Mouse (Mus musculus) lung, postnatal 25 days (tissue): ENCODE results near the gene Gm43064.
"Not testable (repeated sequence)": the region's sequence is repeated elsewhere in the genome, so short reads cannot be mapped to it uniquely, and the experiment has no call there.

Source experiments
- DNase-seq: peaks from one replicate; pipeline ENCODE4 v3.0.0; 2022; ENCODE audit warnings: low spot score

Gm43064 gene

DNA sequence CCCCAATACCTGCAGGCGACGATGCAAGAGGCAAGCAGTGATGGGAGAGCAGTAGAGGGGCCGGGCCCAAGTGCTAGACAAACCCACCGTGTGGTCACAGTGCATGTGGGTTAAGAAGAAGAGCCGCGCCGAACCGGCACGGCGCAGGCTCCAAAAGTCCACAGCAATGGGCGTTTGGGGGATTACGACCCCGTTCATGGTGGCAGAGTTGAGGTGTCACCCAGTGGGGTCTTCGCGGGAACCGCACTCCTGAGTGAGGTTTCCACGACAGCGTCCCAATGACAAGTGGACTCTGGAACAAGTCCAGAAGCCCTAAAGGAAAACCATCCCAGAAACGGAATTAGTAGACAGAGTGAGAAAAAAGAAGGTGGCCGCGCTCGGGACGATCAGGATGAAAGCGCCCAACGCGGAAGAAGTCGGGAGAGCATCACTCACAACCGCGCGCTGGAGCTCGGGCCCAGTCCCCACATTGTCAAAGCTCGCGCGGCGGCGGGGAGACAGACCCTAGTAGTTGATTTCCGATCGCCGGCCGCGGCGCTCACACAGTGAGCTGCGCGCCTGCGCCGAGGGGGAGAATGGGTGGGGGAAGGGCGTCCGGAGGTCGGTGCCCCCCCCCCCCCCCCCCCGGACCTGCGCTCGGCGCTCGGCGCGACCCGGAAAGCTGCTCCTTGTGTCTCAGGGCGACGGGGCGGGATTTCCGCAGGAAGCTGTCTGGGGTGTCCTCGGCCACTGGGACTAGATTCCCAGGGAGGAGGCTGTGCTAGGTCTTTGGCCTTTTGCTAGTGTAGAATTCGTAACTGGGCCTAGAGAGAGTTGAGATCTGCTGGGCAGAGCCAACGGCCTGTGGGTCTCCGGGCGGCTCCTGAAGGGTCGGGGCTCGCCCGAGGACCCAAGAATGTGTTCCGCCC, at the start of gene Gm43064, which contains the start of the genes Dclre1b and Ap4b1:
TSS of gene Gm43064 (plus strand) at position 683 of the 908 bp plus-strand sequence.
TSS of gene Dclre1b (minus strand) at position 554 of the 908 bp plus-strand sequence.
TSS of gene Ap4b1 (plus strand) at position 630 of the 908 bp plus-strand sequence.
- peak; percentile 91 for DNase-seq

- no peak for DNase-seq
Measured at GRCm38 (mm10) chr3:103766789-103767188, 42.6 kb upstream of the Gm43064 start.

DNA sequence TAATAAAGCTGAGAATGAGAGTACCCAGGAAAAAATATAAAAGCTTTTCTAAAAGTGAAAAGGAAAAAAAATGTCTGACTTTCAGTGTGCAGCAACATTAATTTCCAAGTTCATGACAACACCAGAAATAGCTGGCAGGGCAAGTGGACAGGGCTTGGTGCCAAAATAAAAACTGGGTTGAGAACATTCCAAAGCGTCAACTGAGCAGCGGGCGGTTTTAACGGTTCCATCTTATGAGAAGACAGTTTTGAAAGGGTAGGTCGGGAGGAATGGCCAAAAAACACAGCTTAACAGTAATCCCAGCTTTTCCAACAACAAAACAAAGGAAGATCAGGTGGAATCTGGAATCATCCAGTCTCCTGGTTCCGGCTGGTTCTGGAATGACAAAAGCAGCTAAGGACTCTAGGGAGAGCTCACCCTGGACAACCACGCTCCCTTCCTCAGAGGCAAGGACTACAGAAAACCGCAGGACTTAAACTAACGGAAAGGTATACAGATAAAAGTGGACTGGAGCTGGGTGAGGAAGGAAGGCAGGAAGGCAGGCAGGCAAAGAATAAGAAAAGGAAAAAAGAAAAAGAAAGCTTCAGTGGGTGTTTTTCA, 37.7 kb upstream of the Gm43064 start:
- peak; percentile 86 for DNase-seq

GRCm38 (mm10) chr3:103772846-103773245, 36.5 kb upstream of the Gm43064 start:
- DNase-seq, result no peak

GRCm38 (mm10) chr3:103773508-103773907, 35.9 kb upstream of the Gm43064 start:
- no peak for DNase-seq

GRCm38 (mm10) chr3:103774009-103774408, 35.4 kb upstream of the Gm43064 start:
- no peak for DNase-seq

GRCm38 (mm10) chr3:103777940-103778339, 31.4 kb upstream of the Gm43064 start:
- no peak for DNase-seq

- DNase-seq, result no peak
Measured at GRCm38 (mm10) chr3:103778660-103779059, 30.7 kb upstream of the Gm43064 start.

GRCm38 (mm10) chr3:103779183-103779582, 30.2 kb upstream of the Gm43064 start:
- DNase-seq, result no peak

DNA sequence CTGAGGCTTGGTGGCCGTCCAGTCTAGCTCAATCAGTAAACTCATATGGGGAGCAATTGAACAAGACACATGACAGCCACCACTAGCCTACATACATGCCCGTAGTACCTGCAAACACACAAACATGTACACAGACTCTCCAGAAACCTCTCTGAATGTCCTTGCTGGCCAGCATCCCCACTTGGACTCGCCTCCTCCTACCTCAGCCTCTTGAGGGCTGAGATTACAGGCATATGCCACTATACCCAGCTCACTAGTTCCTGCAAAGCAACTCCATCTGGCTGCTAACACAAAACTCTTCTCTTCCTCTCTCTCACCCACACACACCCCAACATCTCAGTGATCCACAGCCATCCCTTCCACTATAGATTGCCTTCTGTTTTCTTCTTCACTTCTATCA, 29.1 kb upstream of the Gm43064 start:
- DNase-seq, result no peak

GRCm38 (mm10) chr3:103780777-103781176, 28.6 kb upstream of the Gm43064 start:
- DNase-seq, result no peak

- no peak for DNase-seq
Measured at GRCm38 (mm10) chr3:103782844-103783609, 26.3 kb upstream of the Gm43064 start.

- DNase-seq, result peak; percentile 78
Measured at GRCm38 (mm10) chr3:103787225-103787624, 22.1 kb upstream of the Gm43064 start.

DNA sequence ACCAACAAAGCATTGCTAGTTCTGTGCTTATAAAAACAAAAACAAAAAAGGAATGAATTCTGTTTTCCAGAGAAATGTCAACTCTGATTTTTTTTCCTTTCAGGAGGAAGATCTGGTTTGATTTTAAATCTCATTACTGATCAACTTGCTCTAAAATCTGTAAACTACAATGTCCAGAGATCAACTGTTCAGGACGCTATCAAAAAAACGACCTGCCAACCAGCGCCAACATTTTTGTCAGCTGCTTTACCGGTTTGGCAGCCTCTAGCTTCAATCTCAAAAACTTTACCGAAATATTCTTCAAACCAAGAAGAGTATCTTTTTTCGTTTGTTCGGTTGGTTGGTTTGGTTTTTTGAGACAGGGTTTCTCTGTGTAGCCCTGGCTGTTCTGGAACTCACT, 20.3 kb upstream of the Gm43064 start:
- DNase-seq, result no peak

DNA sequence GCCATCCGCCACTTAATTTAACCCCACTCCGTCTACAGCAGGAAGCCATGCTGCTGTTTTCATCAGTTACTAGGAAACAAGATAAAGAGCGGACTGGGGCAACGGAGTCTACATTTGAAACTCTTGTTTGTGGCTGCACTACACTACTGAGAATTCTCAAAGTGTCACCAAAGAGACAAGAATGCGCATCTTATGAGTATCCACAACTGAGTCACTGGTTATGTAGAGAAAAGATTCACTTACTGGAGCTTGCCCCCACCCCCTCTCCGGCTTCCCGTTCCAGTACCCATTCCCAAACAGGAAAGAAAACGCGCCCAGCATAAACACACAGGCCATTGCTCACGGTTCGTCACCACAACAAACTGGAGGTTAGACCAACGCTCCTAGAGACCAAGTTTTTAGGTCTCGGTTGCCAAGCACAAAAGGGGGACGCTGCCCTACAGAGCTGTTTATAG, 19.5 kb upstream of the Gm43064 start:
- DNase-seq, result peak; percentile 80

DNA sequence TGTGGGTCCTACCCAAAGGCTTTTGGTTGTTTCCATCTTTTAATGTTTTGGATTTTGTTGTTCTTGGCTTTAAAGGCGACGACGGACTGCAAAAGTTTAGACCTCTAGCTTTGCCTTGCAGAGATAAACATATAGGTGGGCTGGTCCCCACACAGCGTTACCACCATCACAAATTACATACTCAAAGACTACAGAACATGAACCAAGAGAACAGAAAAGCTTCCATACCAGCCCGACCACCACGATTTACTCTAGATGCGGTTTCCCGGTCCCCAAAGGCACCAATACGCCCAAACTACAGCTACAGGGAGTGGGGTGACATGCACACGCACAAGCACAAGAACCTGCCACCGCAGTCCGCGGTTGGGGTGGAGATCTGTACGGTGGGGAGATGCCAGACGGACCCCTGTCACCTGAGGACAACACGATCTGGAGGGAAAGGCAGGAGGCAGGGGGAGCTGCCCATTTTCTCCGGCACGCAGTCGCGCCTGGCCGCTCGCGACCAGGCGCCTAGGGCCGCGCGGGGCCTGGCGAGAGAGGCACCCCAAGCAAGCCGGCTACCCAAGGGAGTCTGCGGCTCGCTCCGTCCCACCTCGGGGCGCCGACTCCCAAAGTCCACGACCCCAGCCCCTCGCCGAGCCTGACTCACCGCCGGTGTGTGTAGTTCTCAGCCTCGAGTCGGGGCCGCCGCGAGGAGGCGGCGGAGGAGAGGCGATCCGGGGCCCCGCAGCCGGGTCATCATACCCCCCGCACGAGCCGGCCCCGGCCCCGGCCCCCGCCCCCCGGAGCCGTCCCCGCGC, 18.8 kb upstream of the Gm43064 start:
- no peak for DNase-seq

- DNase-seq, result peak; percentile 96
Measured at GRCm38 (mm10) chr3:103791230-103792110, 17.9 kb upstream of the Gm43064 start, which contains the start of gene Hipk1. Gene Hipk1 (minus strand): TSS chr3:103791563.

- not testable (repeated sequence) for DNase-seq
Measured at GRCm38 (mm10) chr3:103792111-103792406, 17.3 kb upstream of the Gm43064 start.

GRCm38 (mm10) chr3:103792566-103792965, 16.8 kb upstream of the Gm43064 start:
- DNase-seq, result no peak

GRCm38 (mm10) chr3:103796389-103796788, 13.0 kb upstream of the Gm43064 start:
- DNase-seq, result no peak

DNA sequence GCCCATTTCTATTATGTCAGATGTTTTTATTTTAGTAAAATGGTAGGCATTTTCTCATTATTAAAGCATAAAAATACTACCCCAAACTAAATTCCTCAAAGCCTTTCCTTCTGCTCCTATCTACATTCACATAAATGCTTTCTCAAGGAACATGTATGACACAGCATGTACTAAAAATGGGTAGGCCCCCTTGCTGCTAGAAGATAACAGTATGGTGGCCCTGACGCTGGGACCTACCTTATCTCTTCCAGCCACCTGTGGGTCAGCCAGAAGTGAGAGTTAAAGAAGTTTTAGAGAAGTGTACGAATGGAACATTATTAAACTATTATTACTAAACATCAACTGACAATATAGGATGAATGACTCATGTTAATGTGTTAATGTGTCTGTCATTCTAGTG, 9.9 kb upstream of the Gm43064 start:
- no peak for DNase-seq
